Mouse (Mus musculus) natural killer cell, adult 2 months (primary cell): ENCODE measurements at regions not wholly inside any gene's neighbourhood (a gene's known extent, or its start where the extent isn't known, plus 50 kb on each side); places are given as distances from the start of the nearest gene placed in this dataset.

Experiments
- DNase-seq, 2 experiments: peaks; one replicate each; pipeline ENCODE4 v3.0.0; 2022; ENCODE audit warnings: low spot score in 2 of 2

DNA sequence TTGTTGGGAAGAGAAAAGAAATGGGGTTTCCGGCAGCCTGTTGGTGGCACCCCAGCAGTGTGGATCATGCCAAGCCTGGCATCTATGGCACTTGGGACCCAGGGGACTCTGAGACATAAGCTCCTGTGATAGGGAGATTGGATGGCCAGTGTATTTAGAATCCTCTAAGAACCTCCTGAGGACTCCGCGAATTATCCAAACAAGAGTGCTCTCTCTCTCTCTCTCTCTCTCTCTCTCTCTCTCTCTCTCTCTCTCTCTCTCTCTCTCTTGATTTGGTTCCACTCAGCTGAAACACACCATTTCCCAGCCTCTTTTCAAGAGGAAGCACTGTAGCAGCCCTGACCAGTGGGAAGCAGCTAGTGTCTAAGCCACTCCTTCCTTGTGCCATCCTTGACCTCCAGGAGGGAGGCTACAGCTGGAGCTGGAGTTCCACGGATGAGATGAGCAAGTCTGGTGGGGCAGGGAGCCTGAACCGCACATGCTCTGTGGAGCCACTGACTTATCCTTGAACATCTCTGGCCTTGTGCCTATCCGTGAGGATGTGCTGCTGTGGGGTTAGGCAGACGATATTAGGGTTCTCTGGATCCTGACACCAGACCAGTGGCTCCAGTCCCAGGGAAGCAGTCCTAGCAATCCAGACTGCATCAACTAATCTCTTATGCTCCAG is 232.0 kb upstream of the Zmiz1 start:
- no peak for DNase-seq

GRCm38 (mm10) chr14:25228321-25229047 is 230.5 kb upstream of the Zmiz1 start:
- DNase-seq, result no peak

GRCm38 (mm10) chr14:25229569-25229968 is 229.4 kb upstream of the Zmiz1 start:
- no peak for DNase-seq

DNA sequence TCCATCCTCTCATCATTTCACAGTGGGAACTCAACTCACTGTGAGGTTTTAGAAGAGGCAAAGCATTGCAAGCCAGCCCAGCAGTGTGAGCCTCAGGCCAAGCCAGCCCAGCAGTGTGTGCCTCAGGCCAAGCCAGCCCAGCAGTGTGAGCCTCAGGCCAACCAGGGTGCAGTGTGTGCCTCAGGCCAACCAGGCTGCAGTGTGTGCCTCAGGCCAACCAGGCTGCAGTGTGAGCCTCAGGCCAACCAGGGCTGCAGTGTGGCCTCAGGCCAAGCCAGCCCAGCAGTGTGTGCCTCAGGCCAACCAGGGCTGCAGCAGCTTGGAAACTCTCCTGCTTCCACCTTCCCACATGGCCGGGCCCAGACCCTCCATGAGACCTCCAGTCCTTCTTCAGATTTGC is 227.1 kb upstream of the Zmiz1 start:
- no peak for DNase-seq

DNA sequence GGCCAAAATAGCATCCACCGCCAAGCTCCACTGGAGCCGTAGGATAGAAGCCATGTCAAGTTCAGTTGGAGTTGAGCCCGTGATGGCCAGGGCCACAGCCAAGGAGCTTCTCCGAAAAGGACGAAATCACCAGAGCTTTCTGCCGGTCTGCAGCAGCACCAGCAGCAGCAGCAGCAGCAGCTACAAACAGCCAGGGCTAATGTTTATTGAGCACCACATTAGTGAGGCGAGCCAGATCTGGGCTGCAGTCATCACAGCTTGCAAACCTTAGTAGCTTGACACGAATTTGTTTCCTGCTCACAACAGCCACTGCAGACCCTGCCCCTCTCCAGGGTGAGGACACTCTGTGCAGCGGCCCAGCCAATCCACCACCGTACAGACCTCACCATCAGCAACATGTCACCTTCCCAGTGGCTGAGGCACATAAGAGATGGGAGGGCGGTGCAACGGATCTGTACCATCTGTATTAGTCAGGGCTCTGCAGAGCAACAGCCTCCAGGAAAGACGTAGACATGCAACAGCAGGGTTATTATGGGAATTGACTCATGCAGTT is 222.5 kb upstream of the Zmiz1 start:
- no peak for DNase-seq

DNA sequence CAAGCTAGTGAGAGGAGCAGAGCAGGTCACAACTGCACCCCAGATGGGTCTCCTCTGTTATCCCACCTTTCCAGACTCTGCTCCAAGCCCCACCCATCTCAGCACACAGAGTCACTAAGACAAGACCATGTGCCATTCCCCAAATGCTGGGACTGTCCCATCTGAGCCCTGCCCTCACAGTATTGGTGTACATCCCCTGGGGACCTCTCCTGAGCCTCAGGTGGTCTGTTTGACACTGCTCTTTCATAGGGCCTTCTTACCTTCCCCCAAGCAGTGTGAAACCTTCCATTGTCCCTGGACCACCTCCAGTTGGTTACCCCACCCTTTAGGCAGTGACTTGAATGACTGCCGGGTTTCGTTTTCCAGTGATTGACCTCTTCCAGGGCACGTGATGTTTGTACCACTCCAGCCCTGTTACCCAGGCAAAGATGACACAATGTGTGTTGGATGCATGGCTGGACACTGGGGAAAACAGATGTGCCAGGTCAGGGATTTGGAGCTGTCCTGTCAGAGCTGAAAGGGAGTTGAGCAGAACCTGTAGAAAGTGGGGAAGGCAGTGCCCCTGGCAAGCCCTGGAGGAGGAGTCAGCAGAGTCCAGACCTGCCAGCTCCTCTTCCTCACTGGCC is 219.5 kb upstream of the Zmiz1 start:
- DNase-seq, result no peak

GRCm38 (mm10) chr14:25242753-25243152 is 216.2 kb upstream of the Zmiz1 start:
- no peak for DNase-seq

DNA sequence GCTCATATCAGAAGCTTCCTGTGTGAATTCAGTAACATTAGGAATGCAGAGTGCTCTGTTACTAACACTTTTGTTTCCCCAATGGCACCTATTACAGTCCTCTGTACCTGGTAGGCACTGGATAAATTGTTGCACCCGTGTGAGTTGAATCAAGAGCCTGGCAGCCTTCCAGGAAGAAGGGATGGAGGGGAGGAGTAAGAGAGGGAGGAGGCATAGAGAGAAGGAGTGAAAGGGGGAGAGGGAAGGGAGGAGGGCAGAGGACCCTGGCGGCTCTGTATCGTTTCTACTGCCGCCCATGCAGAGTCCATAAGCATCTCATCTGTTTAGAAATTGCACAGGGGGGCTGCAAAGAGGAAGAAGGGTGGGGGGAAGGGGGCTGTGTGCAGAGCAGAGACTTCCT is 215.7 kb upstream of the Zmiz1 start:
- no peak for DNase-seq

DNA sequence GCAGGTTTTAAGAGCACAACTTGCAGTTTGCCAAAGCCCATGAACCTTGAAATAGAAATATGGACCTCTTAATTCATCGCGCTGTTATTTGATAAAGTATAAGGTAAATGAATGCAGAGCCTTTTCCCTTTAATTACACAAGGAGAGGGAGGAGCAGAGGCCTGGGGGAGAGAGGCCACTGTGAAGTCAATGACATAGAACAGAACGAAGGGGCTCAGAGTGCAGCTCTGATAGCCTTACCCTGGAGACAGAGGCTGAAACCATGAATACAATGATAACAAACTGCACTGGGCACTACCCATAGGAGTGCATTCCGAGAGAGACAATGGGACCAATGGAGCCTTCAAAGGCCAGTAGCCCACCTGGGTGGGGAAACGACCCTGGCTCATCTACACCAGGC is 215.3 kb upstream of the Zmiz1 start:
- DNase-seq, result no peak

DNA sequence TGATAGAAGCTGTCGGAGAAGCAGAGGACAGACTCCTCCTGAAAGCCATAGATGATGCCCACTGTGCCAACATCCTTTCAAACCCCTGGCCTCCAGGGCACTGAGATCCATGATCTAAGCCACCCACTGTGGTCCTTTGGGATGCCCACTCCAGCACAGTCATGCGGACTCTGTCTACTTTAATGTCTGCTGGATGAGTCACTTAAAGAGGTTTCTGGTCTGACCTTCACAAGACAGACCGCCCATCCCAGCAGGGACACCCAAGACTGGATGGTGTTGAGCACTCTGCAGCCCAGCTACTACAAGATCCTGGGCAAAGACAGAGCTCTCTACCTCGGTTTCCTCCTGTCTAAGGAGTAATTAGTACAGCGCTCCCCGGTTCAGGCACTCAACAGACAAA is 214.1 kb upstream of the Zmiz1 start:
- no peak for DNase-seq

DNA sequence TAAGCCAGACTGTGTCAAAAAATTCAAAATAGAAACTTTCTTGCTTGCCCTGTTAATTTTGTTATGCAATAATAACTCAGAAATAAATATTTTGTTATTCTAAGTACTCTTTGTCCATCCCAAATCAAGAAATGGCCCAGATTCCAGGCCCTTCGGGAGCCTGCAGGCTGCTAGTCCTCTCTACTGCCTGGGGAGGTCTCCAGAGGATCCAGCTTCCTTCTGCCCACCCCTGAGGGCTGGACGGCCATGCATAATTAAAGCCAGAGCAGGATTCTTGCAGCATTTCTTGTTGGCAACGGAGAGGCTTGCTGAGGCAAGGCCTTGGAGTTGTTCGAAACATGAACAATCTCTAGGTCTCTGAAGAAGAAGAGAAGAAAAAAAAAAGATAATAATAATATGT is 213.3 kb upstream of the Zmiz1 start:
- no peak for DNase-seq

- DNase-seq, result no peak
These were observed 210.0 kb upstream of the Zmiz1 start for GRCm38 (mm10) chr14:25248941-25249340.

GRCm38 (mm10) chr14:25253016-25253850 is 205.8 kb upstream of the Zmiz1 start:
- DNase-seq, result no peak

DNA sequence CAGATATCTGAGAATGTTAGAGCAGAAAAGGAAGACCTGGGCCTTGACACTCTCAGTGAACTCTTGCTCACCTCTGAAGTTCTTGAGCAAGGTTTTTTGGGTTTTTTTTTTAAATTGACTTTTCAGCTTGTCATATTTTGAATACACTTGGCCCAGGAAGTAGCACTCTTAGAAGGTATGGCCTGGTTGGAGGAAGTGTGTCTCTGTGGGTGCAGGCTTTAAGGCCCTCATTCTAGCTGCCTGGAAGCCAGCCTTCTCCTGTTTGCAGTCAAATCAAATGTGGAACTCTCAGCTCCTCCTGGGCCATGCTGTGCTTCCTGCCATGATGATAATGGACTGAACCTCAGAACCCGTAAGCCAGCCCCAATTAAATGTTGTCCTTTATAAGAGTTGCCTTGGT is 195.9 kb upstream of the Zmiz1 start:
- DNase-seq, result no peak

DNA sequence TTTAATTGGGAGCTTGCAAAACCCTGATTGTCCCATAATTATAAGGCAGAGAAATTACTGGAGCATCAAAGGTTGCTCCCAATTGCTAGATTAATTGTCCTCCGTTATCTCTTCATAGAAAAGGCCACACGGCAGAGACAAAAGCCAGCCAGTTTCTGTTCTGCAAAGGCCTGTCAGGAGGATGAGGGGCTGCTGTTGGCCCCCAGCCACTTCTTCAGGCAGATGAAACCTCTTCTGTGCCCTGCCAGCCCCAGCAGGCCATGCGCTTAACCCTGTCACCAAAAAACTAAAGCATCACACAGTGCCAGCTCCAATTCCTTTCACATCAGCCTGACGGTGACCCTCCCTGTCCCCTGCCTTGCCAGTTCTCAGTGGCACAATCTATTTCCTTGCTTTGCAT is 192.1 kb upstream of the Zmiz1 start:
- DNase-seq, result no peak

- DNase-seq, result no peak
These were observed 190.8 kb upstream of the Zmiz1 start for GRCm38 (mm10) chr14:25268090-25268631.

DNA sequence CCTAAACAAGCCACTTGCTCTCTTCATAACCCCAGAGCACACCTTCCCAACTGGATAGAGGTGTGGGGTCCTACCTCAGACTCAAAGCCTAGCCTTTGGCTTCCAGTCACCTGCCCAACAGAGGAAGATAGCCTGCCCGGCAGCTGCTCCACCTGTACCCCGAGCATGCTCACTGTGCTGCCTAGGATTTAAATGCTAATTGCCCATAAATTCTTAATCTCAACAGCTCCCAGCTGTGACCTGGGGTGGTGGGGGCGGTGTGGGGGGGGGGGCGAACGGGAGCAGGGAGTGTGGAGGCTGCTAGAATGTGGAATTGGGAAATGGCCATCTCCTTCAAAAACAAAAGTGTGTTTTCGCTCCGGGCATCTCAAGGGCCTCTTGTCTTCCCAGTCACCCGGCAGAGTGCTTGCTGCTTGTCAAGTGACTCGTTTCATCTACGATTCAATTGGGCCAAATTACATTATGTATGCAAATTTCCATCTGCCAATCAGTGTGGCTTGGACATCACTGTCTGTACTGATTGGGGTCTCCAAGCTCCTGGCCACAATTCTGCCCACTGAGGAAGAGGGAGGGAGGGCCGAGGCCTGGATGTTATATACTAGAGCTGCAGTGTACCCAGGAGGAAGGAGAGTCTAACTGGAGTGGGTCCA is 188.6 kb upstream of the Zmiz1 start:
- no peak for DNase-seq

- no peak for DNase-seq
These were observed 186.4 kb upstream of the Zmiz1 start for GRCm38 (mm10) chr14:25272366-25273156.

- DNase-seq, result no peak
These were observed 179.2 kb upstream of the Zmiz1 start for GRCm38 (mm10) chr14:25279751-25280150.

- no peak for DNase-seq
These were observed 166.4 kb upstream of the Zmiz1 start for GRCm38 (mm10) chr14:25292557-25292956.
